Mouse (Mus musculus): ENCODE measurements at regions not wholly inside any gene's neighbourhood (a gene's known extent, or its start where the extent isn't known, plus 50 kb on each side); places are given as distances from the start of the nearest gene placed in this dataset.

- no peaks in the 10 kb centered on the region for H3K9me3 ChIP-seq (ENCODE audit: control insufficient read depth, low read length)
- TF ChIP-seq POLR2A (IDR thresholded peaks at IDR 0.05; ENCODE audit: borderline replicate concordance, extremely low read depth, insufficient read depth, insufficient read length), result no peak
- H3K4me3 ChIP-seq (replicated peaks; ENCODE audit: low read length), result no peak overlapping the region
- H3K36me3 ChIP-seq (ENCODE audit: control insufficient read depth, insufficient read depth, low read length), result no peaks in the 10 kb centered on the region
- ATAC-seq (ENCODE audit: low FRiP score, low read depth), result no peak
- H3K27ac ChIP-seq (replicated peaks; ENCODE audit: low read depth, low read length), result no peak overlapping the region
- no peak overlapping the region for H3K9ac ChIP-seq (ENCODE audit: low read depth, low read length, severe bottlenecking)
- no peak overlapping the region for H3K4me2 ChIP-seq (replicated peaks; ENCODE audit: low read depth, low read length, severe bottlenecking)
- 75% methylated on average over 4 of the region's 4 CpGs for WGBS
- no peaks in the 10 kb centered on the region for H3K27me3 ChIP-seq (ENCODE audit: control insufficient read depth, insufficient read depth, low read length)
- DNase-seq (ENCODE audit: low spot score), result no peak
- peaks cover 15% of the 10 kb centered on the region for H3K4me1 ChIP-seq (ENCODE audit: control insufficient read depth, insufficient read depth, low read length)
Observed at GRCm38 (mm10) chr2:71670882-71671281, 74.5 kb upstream of the Itga6 start.

DNA sequence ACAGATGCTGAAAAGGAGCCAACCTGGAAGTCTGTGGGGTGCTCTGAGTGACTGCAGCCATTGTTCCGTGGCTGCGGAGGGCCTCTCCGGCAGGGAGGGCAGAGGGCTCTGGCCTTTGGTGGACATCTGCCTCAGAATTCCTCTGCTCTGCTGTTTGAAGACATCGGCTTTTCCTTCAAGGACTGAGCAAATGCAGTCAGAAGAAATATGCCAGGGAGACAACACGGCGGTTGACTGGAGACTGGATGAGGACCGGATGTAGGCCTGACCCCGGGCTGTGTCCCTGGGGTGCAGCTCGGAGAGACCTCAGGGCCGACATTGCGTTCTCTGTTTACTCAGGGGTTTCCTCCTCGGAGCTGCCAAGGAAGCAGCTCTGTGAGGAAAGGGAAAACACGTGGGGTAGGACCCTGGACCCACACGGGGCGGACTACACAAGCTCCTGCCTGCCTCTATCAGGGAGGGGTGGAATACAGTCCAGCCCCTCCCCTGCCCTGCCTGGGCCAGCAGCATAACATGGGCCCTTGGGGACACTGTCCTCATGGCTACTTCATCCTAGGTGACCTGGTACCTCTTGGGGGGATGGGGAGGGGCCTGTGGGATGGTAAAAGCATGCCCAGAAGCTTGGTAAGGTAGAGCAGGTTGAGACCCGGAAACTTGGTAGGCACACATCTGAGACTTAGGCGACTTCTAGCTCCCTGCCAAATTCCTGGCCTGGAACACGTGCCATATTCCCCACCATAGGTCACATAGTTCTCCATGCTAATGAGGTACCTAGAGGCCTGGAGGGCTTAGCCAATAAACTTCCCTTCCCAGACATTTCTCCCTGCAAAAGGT, 72.1 kb upstream of the Itga6 start:
- H3K4me3 ChIP-seq (replicated peaks; ENCODE audit: low read length), result no peak overlapping the region
- TF ChIP-seq POLR2A (IDR thresholded peaks at IDR 0.05; ENCODE audit: borderline replicate concordance, extremely low read depth, insufficient read depth, insufficient read length), result no peak
- DNase-seq (ENCODE audit: low spot score) (no peak), ATAC-seq (ENCODE audit: low FRiP score, low read depth) (peak; percentile 57)
- H3K36me3 ChIP-seq (ENCODE audit: control insufficient read depth, insufficient read depth, low read length), result no peaks in the 10 kb centered on the region
- no peak overlapping the region for H3K4me2 ChIP-seq (replicated peaks; ENCODE audit: low read depth, low read length, severe bottlenecking)
- no peaks in the 10 kb centered on the region for H3K9me3 ChIP-seq (ENCODE audit: control insufficient read depth, low read length)
- H3K27me3 ChIP-seq (ENCODE audit: control insufficient read depth, insufficient read depth, low read length), result no peaks in the 10 kb centered on the region
- H3K4me1 ChIP-seq (ENCODE audit: control insufficient read depth, insufficient read depth, low read length), result peaks cover 15% of the 10 kb centered on the region
- 67% methylated on average over 18 of the region's 18 CpGs for WGBS
- H3K27ac ChIP-seq (replicated peaks; ENCODE audit: low read depth, low read length), result peak overlapping the region; percentile 56
- no peak overlapping the region for H3K9ac ChIP-seq (ENCODE audit: low read depth, low read length, severe bottlenecking)

DNA sequence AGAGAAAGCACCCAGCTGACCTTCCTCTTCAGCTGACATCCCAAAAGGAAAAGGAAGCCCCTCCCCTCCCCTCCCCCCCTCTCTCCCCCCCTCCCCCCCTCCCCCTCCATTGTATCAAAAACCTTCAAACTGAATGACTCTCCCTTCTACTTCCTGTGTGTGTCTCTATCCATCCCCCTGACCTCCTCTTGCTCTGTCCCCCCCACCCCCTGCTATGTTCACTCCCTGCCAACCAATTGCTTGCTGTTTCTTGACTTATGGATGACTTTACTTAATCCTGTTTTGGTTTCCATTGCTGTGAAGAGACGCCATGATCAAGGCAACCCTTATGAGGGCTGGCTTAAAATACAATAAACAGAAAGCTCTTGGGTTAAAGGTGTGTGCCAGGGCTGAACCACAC, 64.7 kb upstream of the Itga6 start:
- H3K4me3 ChIP-seq (replicated peaks; ENCODE audit: low read length), result no peak overlapping the region
- ATAC-seq (ENCODE audit: low FRiP score, low read depth), result no peak
- no peak overlapping the region for H3K9ac ChIP-seq (ENCODE audit: low read depth, low read length, severe bottlenecking)
- H3K9me3 ChIP-seq (ENCODE audit: control insufficient read depth, low read length), result no peaks in the 10 kb centered on the region
- H3K36me3 ChIP-seq (ENCODE audit: control insufficient read depth, insufficient read depth, low read length), result no peaks in the 10 kb centered on the region
- no peak overlapping the region for H3K4me2 ChIP-seq (replicated peaks; ENCODE audit: low read depth, low read length, severe bottlenecking)
- no peak for DNase-seq (ENCODE audit: low spot score)
- 19% methylated on average over 1 of the region's 1 CpGs for WGBS
- no peak overlapping the region for H3K27ac ChIP-seq (replicated peaks; ENCODE audit: low read depth, low read length)
- H3K27me3 ChIP-seq (ENCODE audit: control insufficient read depth, insufficient read depth, low read length), result no peaks in the 10 kb centered on the region
- TF ChIP-seq POLR2A (IDR thresholded peaks at IDR 0.05; ENCODE audit: borderline replicate concordance, extremely low read depth, insufficient read depth, insufficient read length), result no peak
- no peaks in the 10 kb centered on the region for H3K4me1 ChIP-seq (ENCODE audit: control insufficient read depth, insufficient read depth, low read length)

- no peak overlapping the region for H3K4me3 ChIP-seq (replicated peaks; ENCODE audit: low read length)
- no peak overlapping the region for H3K4me2 ChIP-seq (replicated peaks; ENCODE audit: low read depth, low read length, severe bottlenecking)
- 22% methylated on average over 4 of the region's 4 CpGs for WGBS
- no peak overlapping the region for H3K27ac ChIP-seq (replicated peaks; ENCODE audit: low read depth, low read length)
- TF ChIP-seq POLR2A (IDR thresholded peaks at IDR 0.05; ENCODE audit: borderline replicate concordance, extremely low read depth, insufficient read depth, insufficient read length), result no peak
- H3K4me1 ChIP-seq (ENCODE audit: control insufficient read depth, insufficient read depth, low read length), result no peaks in the 10 kb centered on the region
- no peaks in the 10 kb centered on the region for H3K27me3 ChIP-seq (ENCODE audit: control insufficient read depth, insufficient read depth, low read length)
- ATAC-seq (ENCODE audit: low FRiP score, low read depth) (no peak), DNase-seq (ENCODE audit: low spot score) (no peak)
- no peak overlapping the region for H3K9ac ChIP-seq (ENCODE audit: low read depth, low read length, severe bottlenecking)
- no peaks in the 10 kb centered on the region for H3K36me3 ChIP-seq (ENCODE audit: control insufficient read depth, insufficient read depth, low read length)
- no peaks in the 10 kb centered on the region for H3K9me3 ChIP-seq (ENCODE audit: control insufficient read depth, low read length)
Observed at GRCm38 (mm10) chr2:71681148-71681547, 64.3 kb upstream of the Itga6 start.

DNA sequence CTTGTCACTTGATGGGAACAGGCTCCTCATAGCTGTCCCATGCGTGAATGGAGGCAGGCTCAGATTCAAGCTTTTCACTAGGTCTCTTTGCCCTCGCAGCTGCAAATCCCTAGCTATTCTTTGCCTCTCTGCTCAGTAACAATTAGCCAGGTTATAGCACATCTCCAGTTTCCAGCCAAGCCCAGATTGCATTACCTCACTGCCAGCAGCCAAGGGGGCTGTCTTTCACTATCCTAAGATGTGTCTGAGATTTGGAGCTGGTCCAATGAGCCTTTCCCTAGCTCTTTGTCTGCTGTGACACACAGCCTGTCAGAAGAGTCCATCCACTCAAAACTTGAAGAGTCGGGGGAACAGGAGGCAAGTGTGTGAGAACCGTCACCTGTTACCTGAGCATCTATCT, 62.0 kb upstream of the Itga6 start:
- DNase-seq (ENCODE audit: low spot score), result no peak
- H3K9me3 ChIP-seq (ENCODE audit: control insufficient read depth, low read length), result no peaks in the 10 kb centered on the region
- no peak overlapping the region for H3K9ac ChIP-seq (ENCODE audit: low read depth, low read length, severe bottlenecking)
- H3K4me3 ChIP-seq (replicated peaks; ENCODE audit: low read length), result no peak overlapping the region
- no peaks in the 10 kb centered on the region for H3K4me1 ChIP-seq (ENCODE audit: control insufficient read depth, insufficient read depth, low read length)
- ATAC-seq (ENCODE audit: low FRiP score, low read depth), result no peak
- H3K4me2 ChIP-seq (replicated peaks; ENCODE audit: low read depth, low read length, severe bottlenecking), result no peak overlapping the region
- no peak for TF ChIP-seq POLR2A (IDR thresholded peaks at IDR 0.05; ENCODE audit: borderline replicate concordance, extremely low read depth, insufficient read depth, insufficient read length)
- 84% methylated on average over 4 of the region's 4 CpGs for WGBS
- H3K36me3 ChIP-seq (ENCODE audit: control insufficient read depth, insufficient read depth, low read length), result no peaks in the 10 kb centered on the region
- no peak overlapping the region for H3K27ac ChIP-seq (replicated peaks; ENCODE audit: low read depth, low read length)
- no peaks in the 10 kb centered on the region for H3K27me3 ChIP-seq (ENCODE audit: control insufficient read depth, insufficient read depth, low read length)

All from limb, embryonic 14.5 days (tissue).